Mouse (Mus musculus): ENCODE measurements around the gene Tgm4. TPM values are rescaled to one million over a fixed set of nuclear protein-coding genes. Genes with fewer than 3 reads are reported as not detected.

Gene Tgm4
- polyA plus RNA-seq, 1 experiment from 2014 or later = 0.12 TPM

- peak; percentile 37; the same call in 1 of the 2 replicates for ATAC-seq (ENCODE audit: low read depth)
- Histone ChIP-seq H3K4me2 (ENCODE audit: low read depth, low read length) (no peak overlapping the region), H3K27me3 (ENCODE audit: control insufficient read depth, insufficient read depth, low read depth, low read length) (no peaks in the 10 kb centered on the region), H3K4me3 (ENCODE audit: low read depth, low read length) (no peak overlapping the region), H3K9me3 (replicated peaks; ENCODE audit: control insufficient read depth, low read length) (no peaks in the 10 kb centered on the region), H3K4me1 (ENCODE audit: control insufficient read depth, low read depth, low read length) (no peaks in the 10 kb centered on the region; the same call in 1 of the 2 replicates), H3K27ac (ENCODE audit: low read length) (no peak overlapping the region), H3K9ac (ENCODE audit: low read depth, low read length) (no peak overlapping the region), H3K36me3 (ENCODE audit: control insufficient read depth, insufficient read depth) (no peaks in the 10 kb centered on the region)
- WGBS (ENCODE audit: insufficient replicate concordance) = 63% methylated on average over 13 of the region's 13 CpGs
These were observed 2.9 kb upstream of the Tgm4 start for GRCm38 (mm10) chr9:123031496-123032246.

- no peak for ATAC-seq (ENCODE audit: low read depth)
- no peaks in the 10 kb centered on the region for H3K9me3 ChIP-seq (replicated peaks; ENCODE audit: control insufficient read depth, low read length)
- no peak overlapping the region for H3K4me2 ChIP-seq (ENCODE audit: low read depth, low read length)
- WGBS (ENCODE audit: insufficient replicate concordance) = 29% methylated on average over 1 of the region's 1 CpGs
- no peaks in the 10 kb centered on the region for H3K4me1 ChIP-seq (ENCODE audit: control insufficient read depth, low read depth, low read length)
- no peak overlapping the region for H3K4me3 ChIP-seq (ENCODE audit: low read depth, low read length)
- H3K9ac ChIP-seq (ENCODE audit: low read depth, low read length) = no peak overlapping the region
- no peaks in the 10 kb centered on the region for H3K36me3 ChIP-seq (ENCODE audit: control insufficient read depth, insufficient read depth)
- no peaks in the 10 kb centered on the region for H3K27me3 ChIP-seq (ENCODE audit: control insufficient read depth, insufficient read depth, low read depth, low read length)
- no peak overlapping the region for H3K27ac ChIP-seq (ENCODE audit: low read length)
These were observed 13.1 kb downstream of the Tgm4 start for GRCm38 (mm10) chr9:123047665-123048064.

GRCm38 (mm10) chr9:123058724-123059292 is 24.3 kb downstream of the Tgm4 start:
- Histone ChIP-seq H3K9me3 (replicated peaks; ENCODE audit: control insufficient read depth, low read length) (no peaks in the 10 kb centered on the region), H3K9ac (ENCODE audit: low read depth, low read length) (no peak overlapping the region), H3K27ac (ENCODE audit: low read length) (no peak overlapping the region), H3K4me3 (ENCODE audit: low read depth, low read length) (no peak overlapping the region), H3K36me3 (ENCODE audit: control insufficient read depth, insufficient read depth) (no peaks in the 10 kb centered on the region), H3K27me3 (ENCODE audit: control insufficient read depth, insufficient read depth, low read depth, low read length) (no peaks in the 10 kb centered on the region), H3K4me1 (ENCODE audit: control insufficient read depth, low read depth, low read length) (no peaks in the 10 kb centered on the region), H3K4me2 (ENCODE audit: low read depth, low read length) (no peak overlapping the region)
- no peak for ATAC-seq (ENCODE audit: low read depth)

GRCm38 (mm10) chr9:123060172-123060571 is 25.6 kb downstream of the Tgm4 start:
- no peak overlapping the region for H3K4me2 ChIP-seq (ENCODE audit: low read depth, low read length)
- no peaks in the 10 kb centered on the region for H3K27me3 ChIP-seq (ENCODE audit: control insufficient read depth, insufficient read depth, low read depth, low read length)
- ATAC-seq (ENCODE audit: low read depth) = no peak
- 36% methylated on average over 3 of the region's 3 CpGs for WGBS (ENCODE audit: insufficient replicate concordance)
- H3K4me3 ChIP-seq (ENCODE audit: low read depth, low read length) = no peak overlapping the region
- no peaks in the 10 kb centered on the region for H3K36me3 ChIP-seq (ENCODE audit: control insufficient read depth, insufficient read depth)
- no peak overlapping the region for H3K27ac ChIP-seq (ENCODE audit: low read length)
- H3K9ac ChIP-seq (ENCODE audit: low read depth, low read length) = no peak overlapping the region
- no peaks in the 10 kb centered on the region for H3K4me1 ChIP-seq (ENCODE audit: control insufficient read depth, low read depth, low read length)
- no peaks in the 10 kb centered on the region for H3K9me3 ChIP-seq (replicated peaks; ENCODE audit: control insufficient read depth, low read length)

- Histone ChIP-seq H3K9me3 (replicated peaks; ENCODE audit: control insufficient read depth, low read length) (no peaks in the 10 kb centered on the region), H3K36me3 (ENCODE audit: control insufficient read depth, insufficient read depth) (peaks cover 21% of the 10 kb centered on the region), H3K27me3 (ENCODE audit: control insufficient read depth, insufficient read depth, low read depth, low read length) (no peaks in the 10 kb centered on the region), H3K9ac (ENCODE audit: low read depth, low read length) (no peak overlapping the region), H3K27ac (ENCODE audit: low read length) (no peak overlapping the region), H3K4me3 (ENCODE audit: low read depth, low read length) (no peak overlapping the region), H3K4me2 (ENCODE audit: low read depth, low read length) (no peak overlapping the region), H3K4me1 (ENCODE audit: control insufficient read depth, low read depth, low read length) (no peaks in the 10 kb centered on the region; the same call in 1 of the 2 replicates)
- 48% methylated on average over 5 of the region's 5 CpGs for WGBS (ENCODE audit: insufficient replicate concordance)
- peak; percentile 59 for ATAC-seq (ENCODE audit: low read depth)
These were observed 44.6 kb downstream of the Tgm4 start for GRCm38 (mm10) chr9:123079149-123079548.

GRCm38 (mm10) chr9:123080355-123080754 is 45.8 kb downstream of the Tgm4 start:
- 82% methylated on average over 7 of the region's 7 CpGs for WGBS (ENCODE audit: insufficient replicate concordance)
- no peak for ATAC-seq (ENCODE audit: low read depth)
- H3K4me3 ChIP-seq (ENCODE audit: low read depth, low read length) = no peak overlapping the region
- H3K4me1 ChIP-seq (ENCODE audit: control insufficient read depth, low read depth, low read length) = no peaks in the 10 kb centered on the region; the same call in 1 of the 2 replicates
- H3K4me2 ChIP-seq (ENCODE audit: low read depth, low read length) = no peak overlapping the region
- H3K9me3 ChIP-seq (replicated peaks; ENCODE audit: control insufficient read depth, low read length) = no peaks in the 10 kb centered on the region
- H3K27ac ChIP-seq (ENCODE audit: low read length) = no peak overlapping the region
- peaks cover 21% of the 10 kb centered on the region for H3K36me3 ChIP-seq (ENCODE audit: control insufficient read depth, insufficient read depth)
- no peak overlapping the region for H3K9ac ChIP-seq (ENCODE audit: low read depth, low read length)
- H3K27me3 ChIP-seq (ENCODE audit: control insufficient read depth, insufficient read depth, low read depth, low read length) = no peaks in the 10 kb centered on the region

GRCm38 (mm10) chr9:123080796-123081195 is 46.3 kb downstream of the Tgm4 start:
- Histone ChIP-seq H3K4me1 (ENCODE audit: control insufficient read depth, low read depth, low read length) (no peaks in the 10 kb centered on the region; the same call in 1 of the 2 replicates), H3K27me3 (ENCODE audit: control insufficient read depth, insufficient read depth, low read depth, low read length) (no peaks in the 10 kb centered on the region), H3K27ac (ENCODE audit: low read length) (no peak overlapping the region), H3K9ac (ENCODE audit: low read depth, low read length) (no peak overlapping the region), H3K9me3 (replicated peaks; ENCODE audit: control insufficient read depth, low read length) (no peaks in the 10 kb centered on the region), H3K4me3 (ENCODE audit: low read depth, low read length) (no peak overlapping the region), H3K36me3 (ENCODE audit: control insufficient read depth, insufficient read depth) (peaks cover 21% of the 10 kb centered on the region), H3K4me2 (ENCODE audit: low read depth, low read length) (no peak overlapping the region)
- WGBS (ENCODE audit: insufficient replicate concordance) = 81% methylated on average over 1 of the region's 1 CpGs
- no peak for ATAC-seq (ENCODE audit: low read depth)

- no peak overlapping the region for H3K9ac ChIP-seq (ENCODE audit: low read depth, low read length)
- H3K4me2 ChIP-seq (ENCODE audit: low read depth, low read length) = no peak overlapping the region
- no peak overlapping the region for H3K27ac ChIP-seq (ENCODE audit: low read length)
- ATAC-seq (ENCODE audit: low read depth) = no peak
- no peaks in the 10 kb centered on the region for H3K27me3 ChIP-seq (ENCODE audit: control insufficient read depth, insufficient read depth, low read depth, low read length)
- H3K36me3 ChIP-seq (ENCODE audit: control insufficient read depth, insufficient read depth) = peaks cover 17% of the 10 kb centered on the region
- no peak overlapping the region for H3K4me3 ChIP-seq (ENCODE audit: low read depth, low read length)
- no peaks in the 10 kb centered on the region for H3K9me3 ChIP-seq (replicated peaks; ENCODE audit: control insufficient read depth, low read length)
- 59% methylated on average over 1 of the region's 1 CpGs for WGBS (ENCODE audit: insufficient replicate concordance)
- H3K4me1 ChIP-seq (ENCODE audit: control insufficient read depth, low read depth, low read length) = no peaks in the 10 kb centered on the region
These were observed 50.8 kb downstream of the Tgm4 start for GRCm38 (mm10) chr9:123085373-123085772.

- Histone ChIP-seq H3K4me2 (ENCODE audit: low read depth, low read length) (no peak overlapping the region), H3K4me1 (ENCODE audit: control insufficient read depth, low read depth, low read length) (no peaks in the 10 kb centered on the region), H3K4me3 (ENCODE audit: low read depth, low read length) (no peak overlapping the region), H3K36me3 (ENCODE audit: control insufficient read depth, insufficient read depth) (peaks cover 12% of the 10 kb centered on the region), H3K9ac (ENCODE audit: low read depth, low read length) (no peak overlapping the region), H3K9me3 (replicated peaks; ENCODE audit: control insufficient read depth, low read length) (no peaks in the 10 kb centered on the region), H3K27me3 (ENCODE audit: control insufficient read depth, insufficient read depth, low read depth, low read length) (no peaks in the 10 kb centered on the region), H3K27ac (ENCODE audit: low read length) (no peak overlapping the region)
- 22% methylated on average over 3 of the region's 3 CpGs for WGBS (ENCODE audit: insufficient replicate concordance)
- no peak for ATAC-seq (ENCODE audit: low read depth)
These were observed 53.0 kb downstream of the Tgm4 start for GRCm38 (mm10) chr9:123087558-123087957.

Data from liver, embryonic 16.5 days (tissue).